Mouse (Mus musculus) ovary, postnatal 10 days (tissue): ENCODE measurements around the gene Rabgef1.

Experiments
- DNase-seq: peaks from one replicate; pipeline ENCODE4 v3.0.0; 2022; ENCODE audit warnings: low spot score

Gene Rabgef1

GRCm38 (mm10) chr5:130171423-130171954, at the start of gene Rabgef1:
Gene Rabgef1, plus strand, starts transcription at chr5:130171798.
- DNase-seq: peak; percentile 84

DNA sequence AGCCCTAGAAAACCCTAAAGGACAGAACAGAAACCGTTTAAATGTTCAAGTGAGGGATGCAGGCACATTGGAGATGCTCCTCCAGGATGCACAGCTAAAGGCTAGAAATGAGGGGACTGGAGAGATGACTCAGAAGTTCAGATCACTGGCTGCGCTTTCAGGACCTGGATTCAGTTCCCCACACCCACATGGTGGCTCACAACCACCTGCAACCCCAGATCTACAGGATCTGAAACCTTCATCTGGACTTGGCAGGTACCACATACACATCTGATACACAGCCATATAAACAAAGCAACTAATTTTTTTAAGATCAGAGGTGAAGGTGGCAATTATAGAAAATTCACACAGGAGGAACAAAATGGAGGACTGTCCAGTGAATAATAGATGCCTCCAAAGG, 49.2 kb upstream of the Rabgef1 start:
- no peak for DNase-seq

DNA sequence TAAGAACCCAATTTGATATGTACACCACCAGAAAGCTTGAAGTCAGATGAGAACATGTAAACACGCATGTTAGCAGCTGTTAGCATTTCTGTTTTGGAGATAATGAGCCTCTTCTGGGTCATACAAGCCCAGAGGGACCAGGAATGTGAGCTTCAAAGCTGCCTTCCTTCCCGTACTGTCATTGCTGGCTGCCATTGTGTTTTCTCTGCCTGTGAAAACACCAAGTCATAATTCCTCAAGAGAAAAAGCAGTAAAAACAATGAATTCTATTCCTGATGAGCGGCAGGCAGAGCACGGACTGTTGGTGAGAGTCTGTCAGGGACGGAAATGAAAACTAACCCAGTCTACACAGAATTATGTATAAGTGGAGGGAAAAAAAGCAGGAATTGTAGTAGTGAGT, 47.3 kb upstream of the Rabgef1 start:
- no peak for DNase-seq

GRCm38 (mm10) chr5:130128686-130129523, 42.7 kb upstream of the Rabgef1 start:
- no peak for DNase-seq

DNA sequence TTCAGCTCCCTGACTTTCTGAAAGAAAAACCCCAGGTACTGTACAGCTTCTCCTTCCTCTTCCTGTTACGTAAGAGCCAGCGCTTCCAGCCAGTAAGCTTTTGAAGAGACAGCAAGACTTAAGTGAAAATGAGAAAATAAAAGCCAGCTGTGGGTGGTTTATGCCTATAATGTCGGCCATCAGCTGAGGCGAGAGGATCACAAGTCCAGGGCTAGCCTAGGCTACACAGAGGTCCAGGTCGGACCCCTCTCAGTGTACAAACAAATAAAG, 42.1 kb upstream of the Rabgef1 start:
- DNase-seq: no peak

GRCm38 (mm10) chr5:130136597-130136996, 35.0 kb upstream of the Rabgef1 start:
- DNase-seq: no peak

DNA sequence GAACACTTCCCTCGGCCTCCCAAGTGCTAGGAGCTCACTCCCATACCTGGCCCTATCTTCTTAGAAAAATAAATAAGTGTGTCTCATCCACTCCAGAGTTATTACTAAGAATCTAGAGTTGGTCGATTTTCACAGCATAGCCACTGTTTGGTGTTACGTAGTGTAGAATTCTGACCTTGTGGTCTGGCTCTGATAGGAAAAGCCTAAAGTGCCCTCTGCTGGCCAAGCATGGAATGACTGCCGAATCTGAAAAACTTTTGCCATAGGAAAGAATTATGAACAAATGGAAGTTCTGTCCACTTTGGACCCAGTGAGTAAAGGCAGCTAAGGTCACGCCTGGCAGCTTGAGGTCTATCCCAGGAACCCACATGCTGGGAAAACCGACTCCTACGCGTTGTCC, 32.2 kb upstream of the Rabgef1 start:
- DNase-seq: peak; percentile 76

GRCm38 (mm10) chr5:130141138-130141537, 30.5 kb upstream of the Rabgef1 start:
- DNase-seq: no peak

- DNase-seq: no peak
Measured at GRCm38 (mm10) chr5:130142041-130142440, 29.6 kb upstream of the Rabgef1 start.

GRCm38 (mm10) chr5:130143101-130143500, 28.5 kb upstream of the Rabgef1 start:
- no peak for DNase-seq

GRCm38 (mm10) chr5:130143977-130144333, 27.6 kb upstream of the Rabgef1 start:
- peak; percentile 52 for DNase-seq

DNA sequence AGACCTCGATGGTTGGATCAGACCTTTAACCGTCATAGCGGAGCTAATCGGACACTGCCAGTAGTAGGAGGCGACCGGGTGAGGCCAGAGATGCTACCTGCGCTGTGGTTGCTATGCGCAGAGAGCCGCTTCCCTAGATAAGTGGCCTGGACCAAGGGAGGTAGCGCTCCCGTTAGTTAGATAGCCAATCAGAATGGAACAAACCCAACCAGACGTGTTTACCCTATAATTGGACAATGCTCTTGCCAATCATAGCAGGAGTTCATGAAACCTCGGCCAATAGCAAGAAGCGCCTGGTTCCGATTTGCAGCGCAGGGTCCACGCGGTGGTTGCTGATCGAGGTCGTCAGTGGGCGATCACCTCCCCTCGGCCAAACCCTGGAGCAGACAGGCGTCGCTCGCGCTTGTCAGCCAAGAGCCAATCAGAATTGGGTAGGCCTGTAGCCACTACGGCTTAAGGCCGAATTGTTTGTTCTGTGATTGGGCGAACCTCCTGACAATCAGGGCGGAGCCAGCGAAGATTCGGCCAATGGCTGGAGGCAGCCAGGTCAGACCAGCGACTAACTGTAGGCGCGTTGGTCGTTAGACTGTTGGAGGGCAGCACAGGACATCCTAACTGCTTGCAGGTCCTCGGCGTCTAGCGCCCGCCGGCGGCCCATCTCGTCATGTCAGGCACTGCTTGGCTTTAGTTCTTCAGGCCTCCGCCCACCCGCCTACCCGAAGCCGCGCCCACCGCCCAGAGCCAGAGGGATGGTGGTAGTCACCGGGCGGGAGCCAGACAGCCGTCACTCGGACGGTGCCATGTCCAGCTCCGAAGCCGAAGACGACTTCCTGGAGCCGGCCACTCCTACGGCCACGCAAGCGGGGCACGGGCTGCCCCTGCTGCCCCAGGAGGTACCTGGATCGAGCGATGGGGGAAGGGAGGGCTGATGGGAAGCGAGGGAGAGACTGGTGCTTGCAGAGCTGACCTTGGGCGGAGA, 27.0 kb upstream of the Rabgef1 start, which contains the start of gene Kctd7:
TSS of gene Kctd7 (plus strand) at position 528 of the 979 bp plus-strand sequence.
- DNase-seq: peak; percentile 87

GRCm38 (mm10) chr5:130145961-130146360, 25.6 kb upstream of the Rabgef1 start:
- no peak for DNase-seq

DNA sequence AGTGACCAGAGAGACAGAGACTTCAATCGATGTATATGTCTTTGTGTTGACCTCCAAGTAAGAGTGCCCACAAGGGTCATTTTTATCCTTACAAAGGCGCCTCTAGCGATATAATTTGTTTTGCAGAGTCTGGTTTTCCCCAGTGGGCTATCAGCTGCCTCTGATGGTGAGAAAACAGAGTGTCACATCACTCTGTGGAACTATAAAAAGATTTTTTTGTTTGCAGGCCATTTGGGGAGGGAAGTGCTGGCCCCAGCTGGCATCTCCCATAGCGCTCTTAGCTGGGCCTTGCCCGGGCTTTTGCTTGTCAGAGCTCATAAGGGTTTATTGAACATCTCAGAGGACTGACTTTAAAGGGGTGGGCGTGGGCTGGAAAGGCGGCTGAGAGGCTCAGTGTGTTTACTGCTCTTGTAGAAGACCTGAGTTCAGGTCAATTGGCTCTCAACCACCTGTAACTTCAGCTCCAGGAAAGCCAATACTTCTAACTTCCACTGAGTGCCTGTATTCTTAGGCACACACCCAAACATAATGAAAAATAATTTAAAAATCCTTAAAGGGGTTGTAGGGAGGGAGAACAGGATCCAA, 21.8 kb upstream of the Rabgef1 start:
- DNase-seq: no peak

DNA sequence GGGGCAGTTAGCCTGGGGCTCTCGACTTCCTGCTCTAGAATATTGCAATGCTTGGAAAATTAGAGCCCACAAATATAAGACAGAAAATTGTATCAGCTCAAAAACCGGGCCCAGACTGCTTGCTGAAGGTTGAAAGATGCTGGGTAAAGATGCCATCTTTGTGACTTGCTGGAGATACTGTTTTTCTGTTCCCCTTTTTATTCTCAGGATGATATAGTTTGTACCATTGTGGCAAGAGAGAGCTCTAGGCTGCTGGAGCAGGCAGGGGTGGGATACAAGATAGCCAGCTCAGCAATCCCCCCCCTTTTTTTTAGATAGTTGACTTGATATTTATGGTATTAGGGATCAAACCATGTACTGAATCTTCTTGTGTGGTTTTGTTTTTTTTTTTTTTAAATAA, 17.3 kb upstream of the Rabgef1 start:
- DNase-seq: no peak

- DNase-seq: no peak
Measured at GRCm38 (mm10) chr5:130158545-130158944, 13.1 kb upstream of the Rabgef1 start.

- DNase-seq: no peak
Measured at GRCm38 (mm10) chr5:130159761-130160201, 11.8 kb upstream of the Rabgef1 start.

- DNase-seq: peak; percentile 40
Measured at GRCm38 (mm10) chr5:130163670-130164069, 7.9 kb upstream of the Rabgef1 start.

DNA sequence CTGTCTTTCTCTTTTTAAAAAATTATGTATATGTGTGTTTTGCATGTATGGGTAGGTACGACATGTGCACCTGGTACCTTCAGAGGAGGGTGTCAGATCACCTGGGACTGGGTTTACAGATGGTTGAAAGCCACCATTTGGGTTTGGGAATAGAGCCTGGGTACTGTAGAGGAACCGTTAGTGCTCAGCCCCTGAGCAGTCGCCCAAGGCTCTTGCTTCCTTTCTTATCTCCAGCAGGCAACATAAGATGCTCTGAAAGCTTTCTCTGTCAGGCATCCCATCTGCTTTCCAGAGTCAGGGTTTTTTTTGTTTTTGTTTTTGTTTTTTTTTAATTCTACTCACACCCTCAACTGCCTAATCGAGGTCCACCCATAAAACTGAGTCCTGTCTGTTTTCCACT, 6.4 kb upstream of the Rabgef1 start:
- no peak for DNase-seq

DNA sequence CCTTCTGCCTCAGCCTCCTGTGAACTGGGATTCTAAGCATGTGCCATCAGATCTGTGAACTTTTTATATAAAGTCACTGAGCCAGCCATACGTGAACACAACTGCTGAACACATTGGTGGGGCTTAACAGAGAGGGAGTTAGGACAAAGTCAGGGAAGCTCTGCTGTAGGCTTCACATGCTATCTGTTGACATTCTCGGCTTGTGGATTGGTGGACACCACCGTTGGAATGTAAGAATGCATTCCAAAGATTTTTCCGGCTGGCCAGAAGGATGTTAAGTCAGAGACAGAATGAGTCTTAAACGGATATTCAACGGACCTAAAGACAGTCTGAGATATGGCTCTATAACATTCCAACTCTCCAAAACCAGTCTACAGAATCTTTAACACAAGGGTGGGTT, 2.5 kb upstream of the Rabgef1 start:
- DNase-seq: no peak

DNA sequence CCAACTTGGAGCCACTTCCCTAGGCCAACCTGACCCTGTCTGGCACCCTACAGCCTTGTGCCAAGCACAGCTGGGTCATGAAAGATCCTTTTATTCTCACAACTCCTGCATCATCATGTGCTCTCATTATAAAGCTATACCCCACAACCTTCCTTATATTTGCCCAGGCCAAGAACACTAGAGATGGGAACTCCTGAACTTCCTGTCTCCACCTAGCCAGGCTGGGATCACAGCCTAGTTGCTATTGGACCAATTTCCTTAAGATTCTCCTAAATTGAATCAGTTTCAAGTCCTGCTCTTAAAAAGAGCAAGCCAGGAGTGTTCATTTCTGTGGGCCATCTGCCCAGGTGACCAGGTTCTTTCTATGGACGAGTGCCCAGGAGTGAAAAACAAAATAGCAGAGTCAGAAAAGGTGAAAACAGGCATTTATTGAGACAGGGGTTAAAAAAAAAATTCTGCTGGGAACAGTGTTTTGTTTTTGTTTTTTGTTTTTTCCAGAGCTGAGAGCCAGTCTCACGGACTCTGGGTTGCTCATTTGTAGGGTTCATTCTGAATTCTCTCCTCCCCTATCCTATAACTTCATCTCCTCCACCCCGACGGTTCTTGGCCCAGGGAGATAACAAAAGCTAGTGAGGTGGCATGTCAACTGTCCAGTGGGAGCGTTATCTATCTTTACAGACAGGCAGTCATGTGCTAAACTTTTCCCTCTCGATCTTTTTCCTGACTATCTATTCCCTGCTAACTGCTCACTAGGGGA, 754 bp upstream of the Rabgef1 start:
- DNase-seq: no peak
